Mouse (Mus musculus) heart, embryonic 14.5 days (tissue): ENCODE data around the gene BC005561. TPM values are rescaled to one million over a fixed set of nuclear protein-coding genes. Genes with fewer than 3 reads are reported as not detected.

Source experiments
- ATAC-seq: fragments of 200-750 bp; cut with Nextera tagmentation; 2 replicates; pipeline ENCODE4 v1.8.0; 2017; ENCODE audit warnings: low read depth, moderate TSS enrichment; ENCODE audit not compliant: insufficient number of reproducible peaks, insufficient read depth, low FRiP score
- H3K27ac ChIP-seq, 2 experiments: fragments of 200-500 bp in 1 of 2; fragments of 300-500 bp in 1 of 2; sonication (generic) in 1 of 2; replicated peaks in 1 of 2; 2 replicates each; pipeline ENCODE4 v1.5.1; 2012 to 2014; ENCODE audit warnings: low read depth in 2 of 2, low read length in 2 of 2, control low read depth in 1 of 2, mild to moderate bottlenecking in 1 of 2, mixed read lengths in 1 of 2; ENCODE audit not compliant: control insufficient read depth in 1 of 2, insufficient read depth in 1 of 2
- H3K27me3 ChIP-seq: fragments of 300-500 bp; sonication (generic); 2 replicates; pipeline ENCODE4 v1.6.1; 2014; ENCODE audit warnings: mild to moderate bottlenecking, low read length, control low read depth; ENCODE audit not compliant: control insufficient read depth, insufficient read depth
- H3K36me3 ChIP-seq: fragments of 300-500 bp; sonication (generic); 2 replicates; pipeline ENCODE4 v1.6.1; 2014; ENCODE audit warnings: mild to moderate bottlenecking, control low read depth, low read length, mixed read lengths; ENCODE audit not compliant: control insufficient read depth, insufficient read depth
- H3K4me1 ChIP-seq, 2 experiments: fragments of 200-500 bp in 1 of 2; fragments of 300-500 bp in 1 of 2; sonication (generic) in 1 of 2; 2 replicates each; pipeline ENCODE4 v1.6.1; 2012 to 2014; ENCODE audit warnings: low read length in 2 of 2, control low read depth in 1 of 2, mixed read lengths in 1 of 2; ENCODE audit not compliant: control insufficient read depth in 2 of 2, insufficient read depth in 2 of 2
- H3K4me2 ChIP-seq: fragments of 300-500 bp; sonication (generic); 2 replicates; pipeline ENCODE4 v1.6.1; 2014; ENCODE audit warnings: mild to moderate bottlenecking, low read length
- H3K4me3 ChIP-seq, 2 experiments: fragments of 200-500 bp in 1 of 2; fragments of 300-500 bp in 1 of 2; sonication (generic) in 1 of 2; 2 replicates each; pipeline ENCODE4 v1.5.1; 2012 to 2014; ENCODE audit warnings: low read length in 2 of 2, mild to moderate bottlenecking in 2 of 2, control low read depth in 1 of 2, low read depth in 1 of 2, moderate library complexity in 1 of 2; ENCODE audit not compliant: control insufficient read depth in 1 of 2, insufficient read depth in 1 of 2
- H3K9ac ChIP-seq: fragments of 300-500 bp; sonication (generic); 2 replicates; pipeline ENCODE4 v1.6.1; 2014; ENCODE audit warnings: mild to moderate bottlenecking, low read length
- H3K9me3 ChIP-seq: fragments of 300-500 bp; sonication (generic); 2 replicates; pipeline ENCODE4 v1.6.1; 2016; ENCODE audit warnings: low read length, control low read depth; ENCODE audit not compliant: control insufficient read depth
- WGBS: fragments of 180-500 bp; shearing (Covaris S2); extraction: QIAGEN DNeasy Blood & Tissue Kit; methylation state at CpG from one replicate; pipeline ENCODE4 v1.1.7; 2014; 5-methylcytosine and 5-hydroxymethylcytosine counted together
- polyA plus RNA-seq: library from polyadenylated mRNA; unstranded; fragments of >200 nt; fragmentation: Nextera tagmentation; extraction: Ambion mirVana; gene quantifications from 2 replicates; pipeline ENCODE4 v1.2.1, GENCODE M21; 2014

The BC005561 gene
- polyA plus RNA-seq = 7.9 and 9.0 TPM in 2 replicates

DNA sequence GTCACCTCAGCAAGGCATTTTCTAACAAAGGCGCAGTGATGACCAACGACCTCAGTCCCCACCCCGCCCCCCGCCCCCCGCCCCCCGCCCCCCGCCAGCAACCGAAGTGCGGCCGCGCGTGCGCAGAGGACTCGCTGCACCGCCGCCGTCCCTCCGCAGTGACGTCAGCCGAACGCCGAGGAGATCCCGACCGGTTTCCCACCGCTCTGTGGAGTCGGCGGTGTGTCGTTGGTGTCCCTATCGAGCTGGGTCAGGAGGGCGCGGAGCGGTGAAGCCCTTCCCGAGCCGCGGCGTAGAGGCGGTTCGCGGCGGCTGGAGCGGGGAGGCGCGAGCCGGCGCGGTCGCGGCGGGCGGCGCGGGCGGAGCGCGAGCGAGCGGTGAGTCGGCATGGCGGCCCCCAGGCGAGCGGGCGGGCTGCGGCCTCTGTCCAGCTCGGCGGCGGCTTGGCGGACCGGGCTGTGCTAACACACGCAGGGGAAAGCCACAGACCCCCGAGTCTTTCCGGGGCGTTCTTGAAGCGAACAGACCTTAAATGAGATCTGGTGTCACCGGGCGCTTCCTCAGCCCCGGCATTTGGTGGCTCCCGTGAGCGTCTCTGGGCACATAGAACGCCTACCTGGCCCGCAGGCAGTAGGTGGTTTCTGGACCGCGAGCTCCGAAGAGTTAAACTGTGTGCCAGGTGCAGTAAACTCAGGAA is at the start of gene BC005561:
Gene BC005561, plus strand, starts transcription at position 158 of the 697 bp plus-strand sequence.
- Histone ChIP-seq H3K9ac (peak within 1 kb of the TSS; percentile 89), H3K4me3 (peak within 1 kb of the TSS; percentile 87 to 92), H3K4me1 (peaks cover 0 to 11% of the 10 kb centered on the region in 2 experiments; a peak in 3 of 4 replicates), H3K36me3 (peaks cover 28% of the 10 kb centered on the region), H3K27me3 (no peaks in the 10 kb centered on the region), H3K9me3 (no peaks in the 10 kb centered on the region), H3K27ac (peak within 1 kb of the TSS; percentile 78 to 90), H3K4me2 (peak within 1 kb of the TSS; percentile 74)
- WGBS = under 1% methylated on average over 56 of the region's 83 CpGs
- peak; percentile 92 for ATAC-seq

DNA sequence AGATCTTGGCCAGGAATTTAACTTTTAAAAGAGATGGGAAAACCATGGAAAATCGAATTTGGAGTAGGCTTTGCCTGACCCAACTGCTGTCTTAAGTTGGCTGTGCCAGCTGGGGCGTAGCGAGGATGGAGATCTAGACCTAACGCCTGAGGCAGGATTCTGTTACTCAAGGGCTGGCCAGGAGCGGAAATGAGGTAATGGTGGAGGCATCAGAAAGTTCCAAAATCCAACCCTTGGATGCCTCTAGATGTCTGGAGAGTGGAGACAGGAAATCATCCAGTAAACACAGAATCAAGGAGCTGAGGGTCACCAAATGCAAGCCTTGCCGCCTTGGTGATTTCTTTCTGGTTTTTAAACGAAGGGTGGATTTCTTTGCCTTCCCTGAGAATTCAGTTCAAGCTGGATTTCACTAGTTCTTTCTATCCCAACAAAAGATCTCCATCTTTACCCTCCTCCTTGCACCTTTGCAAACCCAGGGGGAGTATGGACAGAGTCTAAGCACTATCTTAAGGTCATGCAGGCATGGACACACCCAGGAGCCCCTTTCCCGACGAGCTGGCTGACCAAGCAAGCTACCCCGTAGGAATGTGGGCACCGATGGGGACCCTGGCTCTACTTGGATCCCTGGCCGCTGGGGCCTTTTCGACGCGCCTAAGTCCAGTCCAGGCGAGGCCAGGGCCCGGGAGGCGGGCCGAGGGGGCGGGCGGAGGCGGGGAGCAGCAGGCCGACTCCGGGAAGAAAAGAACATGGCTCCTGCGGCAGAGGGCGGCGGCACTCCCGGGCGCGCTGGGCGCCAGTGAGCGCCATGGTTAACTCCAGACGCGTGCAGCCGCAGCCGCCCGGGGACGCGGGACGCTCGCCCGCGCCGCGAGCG is 49.1 kb upstream of the BC005561 start, which contains the start of gene Pkd2:
Gene Pkd2, plus strand, starts transcription at position 619 of the 874 bp plus-strand sequence.
- Histone ChIP-seq H3K27me3 (no peaks in the 10 kb centered on the region), H3K4me2 (peak within 1 kb of the TSS; percentile 84), H3K9me3 (0 out of 2 replicates have a peak, but pooled peaks cover 3% of the 10 kb centered on the region), H3K36me3 (peaks cover 7% of the 10 kb centered on the region; the same call in 1 of the 2 replicates), H3K4me3 (peak within 1 kb of the TSS; percentile 92 to 93), H3K9ac (peak within 1 kb of the TSS; percentile 97), H3K27ac (peak within 1 kb of the TSS; percentile 82 to 95), H3K4me1 (peaks cover 0 to 9% of the 10 kb centered on the region in 2 experiments; a peak in 2 of 4 replicates)
- peak; percentile 86 for ATAC-seq
- WGBS = 13% methylated on average over 40 of the region's 46 CpGs

DNA sequence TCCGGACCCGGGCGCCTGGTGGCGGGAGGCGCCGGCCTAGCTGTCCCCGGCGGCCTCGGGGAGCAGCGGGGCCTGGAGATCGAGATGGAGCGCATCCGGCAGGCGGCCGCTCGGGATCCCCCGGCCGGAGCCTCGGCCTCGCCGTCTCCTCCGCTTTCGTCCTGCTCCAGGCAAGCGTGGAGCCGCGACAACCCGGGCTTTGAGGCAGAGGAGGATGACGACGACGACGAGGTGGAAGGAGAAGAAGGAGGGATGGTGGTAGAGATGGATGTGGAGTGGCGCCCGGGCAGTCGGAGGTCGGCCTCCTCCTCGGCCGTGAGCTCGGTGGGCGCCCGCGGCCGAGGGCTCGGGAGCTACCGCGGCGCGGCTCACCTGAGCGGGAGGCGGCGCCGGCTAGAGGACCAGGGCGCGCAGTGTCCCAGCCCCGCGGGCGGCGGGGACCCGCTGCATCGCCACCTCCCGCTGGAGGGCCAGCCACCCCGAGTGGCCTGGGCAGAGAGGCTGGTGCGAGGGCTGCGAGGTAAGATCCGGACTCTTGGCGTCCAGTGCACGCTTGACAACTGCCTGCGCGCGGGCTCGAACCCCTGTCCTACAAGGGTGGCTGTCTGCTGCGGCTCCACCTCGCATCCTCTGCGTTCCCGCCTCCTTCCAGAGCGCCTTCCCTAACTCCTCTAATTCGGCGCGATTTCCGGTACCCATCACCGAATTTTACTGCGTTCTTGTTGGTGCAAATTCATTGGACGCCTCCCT is 48.3 kb upstream of the BC005561 start:
- WGBS = under 1% methylated on average over 61 of the region's 82 CpGs
- Histone ChIP-seq H3K4me2 (peak overlapping the region; percentile 84), H3K4me1 (peaks cover 0 to 9% of the 10 kb centered on the region in 2 experiments; a peak in 2 of 4 replicates), H3K4me3 (peak overlapping the region; percentile 92 to 93), H3K36me3 (peaks cover 7% of the 10 kb centered on the region), H3K27me3 (no peaks in the 10 kb centered on the region), H3K9ac (peak overlapping the region; percentile 97), H3K27ac (peak overlapping the region; percentile 82 to 95), H3K9me3 (0 out of 2 replicates have a peak, but pooled peaks cover 3% of the 10 kb centered on the region)
- ATAC-seq = peak; percentile 64

DNA sequence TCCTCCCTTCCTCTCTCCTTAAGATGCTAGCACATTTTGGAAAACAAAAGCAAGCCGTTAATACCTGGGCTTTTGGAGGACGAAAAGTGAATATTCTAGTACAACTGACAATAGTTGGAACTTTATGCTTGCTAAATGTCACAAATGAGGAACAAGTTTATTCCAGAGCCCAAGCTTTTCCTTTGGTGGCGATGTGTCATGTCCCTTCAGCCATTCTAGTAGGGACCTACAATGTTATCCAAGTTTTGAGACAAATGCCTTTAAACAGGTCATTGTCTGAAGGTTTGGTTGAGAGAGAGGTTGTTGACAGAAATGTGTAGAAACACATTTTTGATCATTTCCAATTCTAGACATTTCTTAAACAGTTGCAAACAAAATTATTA is 47.7 kb upstream of the BC005561 start:
- Histone ChIP-seq H3K27ac (peak overlapping the region; percentile 28 to 82; a peak in 2 of 4 replicates), H3K9me3 (0 out of 2 replicates have a peak, but pooled peaks cover 3% of the 10 kb centered on the region), H3K27me3 (no peaks in the 10 kb centered on the region), H3K4me1 (peaks cover 0 to 11% of the 10 kb centered on the region in 2 experiments; a peak in 2 of 4 replicates), H3K36me3 (peaks cover 12% of the 10 kb centered on the region), H3K9ac (peak overlapping the region; percentile 97), H3K4me3 (peak overlapping the region; percentile 92 to 93), H3K4me2 (peak overlapping the region; percentile 84)
- no peak for ATAC-seq
- 30% methylated on average over 3 of the region's 3 CpGs for WGBS

DNA sequence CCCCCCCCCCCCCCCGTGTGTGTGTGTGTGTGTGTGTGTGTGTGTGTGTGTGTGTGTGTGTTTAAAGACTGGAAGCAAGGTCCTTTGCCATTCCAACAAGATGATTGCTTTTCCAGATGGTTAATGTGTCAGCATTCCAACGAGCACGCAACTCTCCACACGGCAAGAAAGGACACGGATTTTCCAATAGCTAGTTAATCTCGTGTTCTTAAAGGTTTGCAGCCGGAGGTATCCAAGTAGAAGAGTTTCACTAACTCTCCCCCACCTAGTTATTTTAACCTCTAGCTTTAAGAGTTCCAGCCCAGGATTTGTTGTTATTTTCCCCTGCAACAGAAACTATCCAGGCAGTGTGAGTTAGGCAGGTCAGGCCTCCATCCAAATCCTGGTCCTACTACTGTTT is 47.3 kb upstream of the BC005561 start:
- Histone ChIP-seq H3K4me2 (peak overlapping the region; percentile 84), H3K36me3 (peaks cover 15% of the 10 kb centered on the region), H3K4me1 (peaks cover 0 to 11% of the 10 kb centered on the region in 2 experiments; a peak in 2 of 4 replicates), H3K27me3 (no peaks in the 10 kb centered on the region), H3K27ac (peak overlapping the region in 1 of 2 experiments; percentile 48; a peak in 1 of 4 replicates), H3K4me3 (peak overlapping the region; percentile 4 to 92; a peak in 3 of 4 replicates), H3K9me3 (0 out of 2 replicates have a peak, but pooled peaks cover 3% of the 10 kb centered on the region), H3K9ac (peak overlapping the region; percentile 56)
- 36% methylated on average over 6 of the region's 7 CpGs for WGBS
- no peak for ATAC-seq

DNA sequence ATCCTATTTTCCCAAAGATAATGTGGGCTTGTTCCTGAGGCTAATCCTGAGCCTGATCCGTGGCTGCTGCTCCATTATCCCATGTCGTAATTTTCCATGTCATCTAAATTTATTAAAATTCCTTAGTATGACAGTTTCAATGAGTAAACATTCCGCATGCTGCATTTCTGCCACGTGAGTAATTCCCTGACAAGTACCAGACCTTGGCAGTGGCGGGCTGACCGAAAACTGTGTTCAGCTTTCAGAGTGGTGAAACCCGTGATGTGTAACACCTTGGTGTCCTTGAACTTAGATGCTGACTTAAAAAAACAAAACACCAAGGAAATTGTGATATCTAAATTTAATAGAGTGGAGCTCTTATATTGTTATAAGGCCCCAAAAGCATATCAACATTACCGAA is 42.9 kb upstream of the BC005561 start:
- Histone ChIP-seq H3K4me1 (peaks cover 0 to 6% of the 10 kb centered on the region in 2 experiments; a peak in 2 of 4 replicates), H3K27ac (peak overlapping the region in 1 of 2 experiments; percentile 53; a peak in 1 of 4 replicates), H3K9ac (no peak overlapping the region), H3K27me3 (no peaks in the 10 kb centered on the region), H3K36me3 (peaks cover 38% of the 10 kb centered on the region), H3K4me3 (no peak overlapping the region), H3K9me3 (no peaks in the 10 kb centered on the region), H3K4me2 (no peak overlapping the region)
- WGBS = 61% methylated on average over 8 of the region's 8 CpGs
- ATAC-seq = no peak
